Mouse (Mus musculus): ENCODE measurements at regions not wholly inside any gene's neighbourhood (a gene's known extent, or its start where the extent isn't known, plus 50 kb on each side); places are given as distances from the start of the nearest gene placed in this dataset.

DNA sequence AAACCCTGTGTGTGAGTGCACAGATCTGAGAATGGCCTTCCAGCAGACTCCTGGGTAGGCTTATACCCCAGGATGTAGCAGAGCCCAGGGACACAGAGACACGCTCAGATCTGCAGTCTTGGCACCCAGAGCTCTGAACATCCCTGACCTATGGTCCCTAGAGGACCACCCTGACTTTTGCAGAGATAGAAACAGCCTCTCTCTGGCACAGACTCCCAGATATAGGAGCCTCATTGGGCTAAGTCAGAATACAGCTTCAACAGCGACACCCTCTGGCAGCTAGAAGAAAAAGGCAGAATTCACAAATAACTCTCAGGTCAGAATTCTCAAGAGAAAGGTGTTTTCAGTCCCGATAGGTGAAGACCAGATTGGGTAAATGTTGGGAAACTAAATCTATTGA, 115.3 kb upstream of the Clint1 start:
- H3K4me2 ChIP-seq (ENCODE audit: low read depth): no peak overlapping the region
- TF ChIP-seq MYOG (IDR thresholded peaks at IDR 0.05; ENCODE audit: control insufficient read depth in 1 of 3, insufficient read depth in 1 of 3, insufficient read length in 2 of 3, low read depth in 2 of 3): no peak
- no peak for TF ChIP-seq POLR2AphosphoS2 (IDR thresholded peaks at IDR 0.05; ENCODE audit: insufficient read length, low read depth)
- TF ChIP-seq SRF (IDR thresholded peaks at IDR 0.05; ENCODE audit: control insufficient read depth, insufficient read length, low read depth): no peak
- no peak for TF ChIP-seq TCF12 (IDR thresholded peaks at IDR 0.05; ENCODE audit: insufficient read depth, poor library complexity, severe bottlenecking)
- no peak for TF ChIP-seq E2F4 (IDR thresholded peaks at IDR 0.05; ENCODE audit: insufficient read depth)
- TF ChIP-seq POLR2A (IDR thresholded peaks at IDR 0.05; ENCODE audit: insufficient read length, low read depth): no peak
- no peak for TF ChIP-seq REST (IDR thresholded peaks at IDR 0.05; ENCODE audit: insufficient read depth, insufficient read length)
- TF ChIP-seq USF1 (IDR thresholded peaks at IDR 0.05; ENCODE audit: low read depth): no peak
- TF ChIP-seq TCF3 (IDR thresholded peaks at IDR 0.05; ENCODE audit: insufficient read length, low read depth): no peak
- TF ChIP-seq MAX (IDR thresholded peaks at IDR 0.05; ENCODE audit: low read depth): no peak
- TF ChIP-seq MYOD1 (IDR thresholded peaks at IDR 0.05; ENCODE audit: control insufficient read depth in 1 of 3, insufficient read length in 2 of 3, low read depth in 2 of 3): no peak
- TF ChIP-seq CEBPB (IDR thresholded peaks at IDR 0.05; ENCODE audit: insufficient read depth, poor library complexity, severe bottlenecking): no peak
- H3K27me3 ChIP-seq (ENCODE audit: control insufficient read depth, insufficient read depth, insufficient read length): no peaks in the 10 kb centered on the region
- no peaks in the 10 kb centered on the region for H3K79me2 ChIP-seq (ENCODE audit: control insufficient read depth, insufficient read depth)
- no peaks in the 10 kb centered on the region for H3K36me3 ChIP-seq (ENCODE audit: control insufficient read depth, insufficient read depth)
- no peak overlapping the region for H3ac ChIP-seq (ENCODE audit: control insufficient read depth, insufficient read length)
- no peak overlapping the region for H3K4me3 ChIP-seq

DNA sequence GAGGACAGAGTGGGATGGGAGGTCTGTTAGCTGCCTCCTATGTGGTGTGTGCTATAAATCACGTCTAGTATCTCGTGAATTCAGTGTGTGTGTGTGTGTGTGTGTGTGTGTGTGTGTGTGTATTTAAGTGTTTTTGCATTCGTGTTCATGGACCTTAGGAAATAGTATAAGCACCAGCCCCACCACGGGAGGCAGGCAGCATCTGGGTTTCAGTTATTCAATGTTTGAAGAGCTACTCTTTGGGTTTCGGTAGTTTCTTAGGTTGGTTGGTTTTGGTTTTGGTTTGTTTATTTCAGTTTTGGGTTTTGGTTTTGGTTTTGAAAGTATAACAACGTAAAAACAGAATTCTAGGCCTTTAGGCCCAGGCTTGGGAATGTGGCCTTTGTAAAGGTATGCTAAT, 113.5 kb upstream of the Clint1 start:
- Histone ChIP-seq H3K79me2 (ENCODE audit: control insufficient read depth, insufficient read depth) (no peaks in the 10 kb centered on the region), H3K4me2 (ENCODE audit: low read depth) (no peak overlapping the region), H3K4me3 (no peak overlapping the region), H3ac (ENCODE audit: control insufficient read depth, insufficient read length) (no peak overlapping the region), H3K27me3 (ENCODE audit: control insufficient read depth, insufficient read depth, insufficient read length) (no peaks in the 10 kb centered on the region), H3K36me3 (ENCODE audit: control insufficient read depth, insufficient read depth) (no peaks in the 10 kb centered on the region)
- no peak for TF ChIP-seq SRF (IDR thresholded peaks at IDR 0.05; ENCODE audit: control insufficient read depth, insufficient read length, low read depth)
- no peak for TF ChIP-seq POLR2AphosphoS2 (IDR thresholded peaks at IDR 0.05; ENCODE audit: insufficient read length, low read depth)
- no peak for TF ChIP-seq MYOD1 (IDR thresholded peaks at IDR 0.05; ENCODE audit: control insufficient read depth in 1 of 3, insufficient read length in 2 of 3, low read depth in 2 of 3)
- no peak for TF ChIP-seq TCF12 (IDR thresholded peaks at IDR 0.05; ENCODE audit: insufficient read depth, poor library complexity, severe bottlenecking)
- no peak for TF ChIP-seq CEBPB (IDR thresholded peaks at IDR 0.05; ENCODE audit: insufficient read depth, poor library complexity, severe bottlenecking)
- TF ChIP-seq E2F4 (IDR thresholded peaks at IDR 0.05; ENCODE audit: insufficient read depth): no peak
- no peak for TF ChIP-seq MAX (IDR thresholded peaks at IDR 0.05; ENCODE audit: low read depth)
- TF ChIP-seq TCF3 (IDR thresholded peaks at IDR 0.05; ENCODE audit: insufficient read length, low read depth): no peak
- no peak for TF ChIP-seq USF1 (IDR thresholded peaks at IDR 0.05; ENCODE audit: low read depth)
- TF ChIP-seq REST (IDR thresholded peaks at IDR 0.05; ENCODE audit: insufficient read depth, insufficient read length): no peak
- no peak for TF ChIP-seq POLR2A (IDR thresholded peaks at IDR 0.05; ENCODE audit: insufficient read length, low read depth)
- no peak for TF ChIP-seq MYOG (IDR thresholded peaks at IDR 0.05; ENCODE audit: control insufficient read depth in 1 of 3, insufficient read depth in 1 of 3, insufficient read length in 2 of 3, low read depth in 2 of 3)

DNA sequence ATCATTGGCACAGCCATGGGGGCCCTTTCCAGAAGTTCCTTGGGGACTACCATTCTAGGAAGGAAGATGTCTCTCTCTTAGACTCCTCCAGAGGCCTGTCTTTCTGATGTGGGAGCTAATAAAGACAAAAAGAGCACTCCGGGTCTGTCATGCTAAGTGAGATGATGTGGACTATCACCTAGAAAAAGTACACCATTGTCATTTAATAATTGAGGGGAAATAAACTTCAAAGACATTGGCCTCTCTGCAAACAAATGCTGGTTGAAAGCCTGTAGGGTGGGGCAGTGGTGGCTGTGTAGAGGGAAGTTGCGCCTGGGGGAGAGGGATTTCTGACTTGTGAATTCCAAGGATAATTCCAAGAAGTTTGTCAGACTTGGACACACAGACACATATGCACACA, 105.9 kb upstream of the Clint1 start:
- TF ChIP-seq CEBPB (IDR thresholded peaks at IDR 0.05; ENCODE audit: insufficient read depth, poor library complexity, severe bottlenecking): no peak
- TF ChIP-seq POLR2A (IDR thresholded peaks at IDR 0.05; ENCODE audit: insufficient read length, low read depth): no peak
- no peak for TF ChIP-seq TCF3 (IDR thresholded peaks at IDR 0.05; ENCODE audit: insufficient read length, low read depth)
- no peak for TF ChIP-seq USF1 (IDR thresholded peaks at IDR 0.05; ENCODE audit: low read depth)
- TF ChIP-seq MYOD1 (IDR thresholded peaks at IDR 0.05; ENCODE audit: control insufficient read depth in 1 of 3, insufficient read length in 2 of 3, low read depth in 2 of 3): no peak
- no peak for TF ChIP-seq TCF12 (IDR thresholded peaks at IDR 0.05; ENCODE audit: insufficient read depth, poor library complexity, severe bottlenecking)
- no peak for TF ChIP-seq E2F4 (IDR thresholded peaks at IDR 0.05; ENCODE audit: insufficient read depth)
- no peak for TF ChIP-seq MAX (IDR thresholded peaks at IDR 0.05; ENCODE audit: low read depth)
- no peak for TF ChIP-seq POLR2AphosphoS2 (IDR thresholded peaks at IDR 0.05; ENCODE audit: insufficient read length, low read depth)

DNA sequence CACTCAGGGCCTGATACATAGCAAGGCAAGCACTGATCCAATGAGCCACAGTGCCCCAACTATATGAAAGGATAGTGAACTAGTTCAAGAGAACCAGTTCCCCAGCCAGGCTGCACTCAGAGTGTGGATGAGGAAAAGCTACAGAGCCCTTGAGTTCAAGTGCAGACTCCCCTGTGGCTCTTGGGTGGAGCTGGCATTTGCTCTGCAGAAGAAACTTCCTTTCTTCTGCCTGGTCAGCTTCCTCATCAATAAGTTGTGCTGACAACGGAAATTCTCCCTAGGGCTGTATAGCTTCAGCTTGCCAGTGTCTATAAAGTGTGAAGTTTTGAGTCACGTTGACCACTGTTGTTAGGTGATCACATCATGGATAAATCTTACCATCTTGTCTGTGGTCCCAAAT, 101.6 kb upstream of the Clint1 start:
- no peak for TF ChIP-seq MYOD1 (IDR thresholded peaks at IDR 0.05; ENCODE audit: control insufficient read depth in 1 of 3, insufficient read length in 2 of 3, low read depth in 2 of 3)
- no peak for TF ChIP-seq TCF12 (IDR thresholded peaks at IDR 0.05; ENCODE audit: insufficient read depth, poor library complexity, severe bottlenecking)
- no peak for TF ChIP-seq CEBPB (IDR thresholded peaks at IDR 0.05; ENCODE audit: insufficient read depth, poor library complexity, severe bottlenecking)
- H3K79me2 ChIP-seq (ENCODE audit: control insufficient read depth, insufficient read depth): no peaks in the 10 kb centered on the region
- H3K27me3 ChIP-seq (ENCODE audit: control insufficient read depth, insufficient read depth, insufficient read length): no peaks in the 10 kb centered on the region
- H3ac ChIP-seq (ENCODE audit: control insufficient read depth, insufficient read length): no peak overlapping the region
- H3K36me3 ChIP-seq (ENCODE audit: control insufficient read depth, insufficient read depth): no peaks in the 10 kb centered on the region
- no peak overlapping the region for H3K4me3 ChIP-seq
- H3K4me2 ChIP-seq (ENCODE audit: low read depth): no peak overlapping the region

More for the DNA sequence above, 105.9 kb upstream of the Clint1 start:
- no peaks in the 10 kb centered on the region for H3K36me3 ChIP-seq (ENCODE audit: control insufficient read depth, insufficient read depth)
- no peak overlapping the region for H3K4me3 ChIP-seq
- no peaks in the 10 kb centered on the region for H3K27me3 ChIP-seq (ENCODE audit: control insufficient read depth, insufficient read depth, insufficient read length)
- H3K4me2 ChIP-seq (ENCODE audit: low read depth): no peak overlapping the region
- H3K79me2 ChIP-seq (ENCODE audit: control insufficient read depth, insufficient read depth): no peaks in the 10 kb centered on the region
- H3ac ChIP-seq (ENCODE audit: control insufficient read depth, insufficient read length): no peak overlapping the region

DNA sequence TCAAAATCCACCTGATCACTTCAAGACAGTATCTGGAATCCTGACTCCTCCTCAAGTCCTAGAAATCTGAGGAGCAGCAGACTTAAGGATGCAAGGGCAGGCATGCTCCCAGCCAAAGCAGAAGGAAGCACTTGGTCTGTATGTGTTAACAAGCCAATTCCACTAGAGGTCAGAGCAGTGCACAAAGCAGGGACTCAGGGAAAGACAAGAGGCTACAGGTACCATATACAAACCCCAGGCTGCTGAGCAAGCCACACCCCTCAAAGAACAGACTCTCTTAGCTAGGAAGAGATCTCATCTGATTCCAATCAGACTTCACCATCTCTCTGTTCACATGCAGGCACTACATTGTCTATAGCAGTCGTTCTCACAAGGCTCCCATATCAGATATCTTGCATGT, 99.6 kb upstream of the Clint1 start:
- Histone ChIP-seq H3K27me3 (ENCODE audit: control insufficient read depth, insufficient read depth, insufficient read length) (no peaks in the 10 kb centered on the region), H3K36me3 (ENCODE audit: control insufficient read depth, insufficient read depth) (no peaks in the 10 kb centered on the region), H3K4me3 (no peak overlapping the region), H3K79me2 (ENCODE audit: control insufficient read depth, insufficient read depth) (no peaks in the 10 kb centered on the region), H3ac (ENCODE audit: control insufficient read depth, insufficient read length) (no peak overlapping the region), H3K4me2 (ENCODE audit: low read depth) (no peak overlapping the region)
- TF ChIP-seq SRF (IDR thresholded peaks at IDR 0.05; ENCODE audit: control insufficient read depth, insufficient read length, low read depth): no peak
- TF ChIP-seq USF1 (IDR thresholded peaks at IDR 0.05; ENCODE audit: low read depth): no peak
- no peak for TF ChIP-seq POLR2A (IDR thresholded peaks at IDR 0.05; ENCODE audit: insufficient read length, low read depth)
- no peak for TF ChIP-seq CEBPB (IDR thresholded peaks at IDR 0.05; ENCODE audit: insufficient read depth, poor library complexity, severe bottlenecking)
- no peak for TF ChIP-seq MYOD1 (IDR thresholded peaks at IDR 0.05; ENCODE audit: control insufficient read depth in 1 of 3, insufficient read length in 2 of 3, low read depth in 2 of 3)
- TF ChIP-seq POLR2AphosphoS2 (IDR thresholded peaks at IDR 0.05; ENCODE audit: insufficient read length, low read depth): no peak
- no peak for TF ChIP-seq TCF12 (IDR thresholded peaks at IDR 0.05; ENCODE audit: insufficient read depth, poor library complexity, severe bottlenecking)
- TF ChIP-seq MAX (IDR thresholded peaks at IDR 0.05; ENCODE audit: low read depth): no peak
- TF ChIP-seq TCF3 (IDR thresholded peaks at IDR 0.05; ENCODE audit: insufficient read length, low read depth): no peak
- TF ChIP-seq REST (IDR thresholded peaks at IDR 0.05; ENCODE audit: insufficient read depth, insufficient read length): no peak
- no peak for TF ChIP-seq E2F4 (IDR thresholded peaks at IDR 0.05; ENCODE audit: insufficient read depth)
